Mouse (Mus musculus) neural tube, postnatal 0 days (tissue): ENCODE results near the gene Camsap1. TPM values are rescaled to one million over a fixed set of nuclear protein-coding genes. Genes with fewer than 3 reads are reported as not detected.

ENCODE experiments used
- polyA plus RNA-seq: library from polyadenylated mRNA; unstranded; fragments of >200 nt; fragmentation: Nextera tagmentation; extraction: Ambion mirVana; gene quantifications from 2 replicates; pipeline ENCODE4 v1.2.1, GENCODE M21; 2015

Gene Camsap1
- 43.7 and 44.5 TPM in 2 replicates for polyA plus RNA-seq

DNA sequence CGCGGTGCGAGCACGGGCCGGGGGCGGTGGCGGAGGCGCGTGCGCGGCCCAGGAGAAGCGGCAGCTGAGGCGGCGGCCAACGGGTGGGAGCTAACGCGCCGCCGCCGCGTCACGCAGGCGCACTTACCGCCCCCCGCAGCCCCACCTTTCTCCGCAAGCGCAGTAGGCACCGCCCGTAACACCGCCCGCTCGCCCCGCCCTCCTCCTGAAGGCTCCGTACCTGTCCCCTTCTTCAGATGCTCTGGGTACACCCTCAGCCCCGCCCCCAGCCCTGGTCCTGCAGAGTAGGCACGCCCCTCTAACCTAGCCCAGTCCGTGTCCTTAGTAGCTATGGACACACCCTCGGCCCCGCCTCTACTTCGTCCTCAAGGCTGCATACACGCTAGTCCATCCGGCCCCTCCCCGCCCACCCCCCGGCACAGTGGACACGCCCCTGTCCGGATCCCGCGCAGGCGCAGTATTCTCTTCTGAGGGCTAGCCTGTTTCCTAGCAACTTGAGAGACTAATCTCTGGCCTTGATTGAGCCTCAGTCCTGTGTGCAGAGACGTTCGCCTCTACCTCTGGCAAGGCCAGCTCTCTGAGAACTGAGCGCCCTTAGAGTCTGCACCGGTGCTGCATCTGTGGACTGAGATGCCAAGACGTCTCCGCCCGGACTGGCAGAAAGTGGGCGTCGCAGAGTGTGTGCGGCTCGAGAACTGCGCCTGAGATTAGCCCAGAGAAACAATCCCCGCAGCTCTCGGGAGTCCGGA, at the start of gene Camsap1:
Gene Camsap1 (minus strand): TSS at position 124 of the 749 bp plus-strand sequence.

DNA sequence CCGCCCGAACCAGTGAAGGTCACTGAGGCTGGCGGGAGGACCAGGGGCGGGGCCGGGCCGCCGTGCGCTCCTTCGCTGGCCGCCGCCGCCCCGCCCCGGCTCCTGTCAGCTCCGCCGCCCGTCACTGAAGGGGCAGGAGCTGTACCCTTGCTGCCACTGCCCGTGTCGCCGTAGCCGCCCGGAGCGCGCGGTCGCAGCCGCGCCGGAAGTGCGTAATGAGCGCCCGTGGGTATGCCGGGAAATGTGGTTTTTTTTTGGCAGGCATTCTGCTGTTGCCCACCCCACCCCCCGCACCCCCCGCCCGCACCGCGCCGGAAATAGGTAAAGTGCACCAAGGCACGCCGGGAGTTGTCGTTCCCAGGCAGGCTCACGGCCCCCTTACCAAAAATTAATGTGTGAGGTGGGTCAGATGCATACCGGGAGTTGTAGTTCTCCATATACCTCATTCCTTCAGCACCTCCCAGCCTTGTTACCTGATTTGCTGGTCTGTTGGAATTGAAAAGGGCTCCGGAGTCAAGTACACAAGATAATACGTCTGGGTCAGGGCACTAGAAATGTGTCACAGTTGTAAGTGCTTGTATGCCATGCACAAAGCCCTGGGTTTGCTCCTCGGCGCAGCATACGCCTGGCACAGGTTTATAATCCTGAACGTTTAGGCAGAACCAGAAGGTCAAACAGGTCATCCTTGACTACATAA, 38.6 kb upstream of the Camsap1 start, which contains the start of gene Ubac1:
Gene Ubac1 (minus strand): TSS at position 187 of the 697 bp plus-strand sequence.

Other genes starting within 250 kb of the Camsap1 start
- not detected in 2 replicates for gene Obp2b, start 246.3 kb downstream of the Camsap1 start, polyA plus RNA-seq
- not detected in 2 replicates for gene Lcn3, start 217.7 kb downstream of the Camsap1 start, polyA plus RNA-seq
- not detected in 2 replicates for gene Lcn11, start 206.3 kb downstream of the Camsap1 start, polyA plus RNA-seq
- not detected in 2 replicates for gene Gm13539, start 201.0 kb downstream of the Camsap1 start, polyA plus RNA-seq
- gene Glt6d1, start 167.4 kb downstream of the Camsap1 start, polyA plus RNA-seq, result not detected in 2 replicates
- gene Lcn9, start 160.1 kb downstream of the Camsap1 start, polyA plus RNA-seq, result not detected in 2 replicates
- gene Sohlh1, start 136.0 kb downstream of the Camsap1 start, polyA plus RNA-seq, result not detected in 2 replicates
- 32.2 and 34.0 TPM in 2 replicates for gene Kcnt1, start 119.5 kb downstream of the Camsap1 start, polyA plus RNA-seq
- gene Ubac1, start 38.5 kb upstream of the Camsap1 start, polyA plus RNA-seq, result 156 and 162 TPM in 2 replicates
- 36.0 and 38.7 TPM in 2 replicates for gene Nacc2, start 139.9 kb upstream of the Camsap1 start, polyA plus RNA-seq
- 3.8 and 5.2 TPM in 2 replicates for gene Lhx3, start 225.0 kb upstream of the Camsap1 start, polyA plus RNA-seq